Mouse (Mus musculus) T-cell, adult 2 months (primary cell): ENCODE data around the gene Carhsp1.

Experiments
- DNase-seq: peaks from one replicate; pipeline ENCODE4 v3.0.0; 2022; ENCODE audit warnings: low spot score

The Carhsp1 gene

DNA sequence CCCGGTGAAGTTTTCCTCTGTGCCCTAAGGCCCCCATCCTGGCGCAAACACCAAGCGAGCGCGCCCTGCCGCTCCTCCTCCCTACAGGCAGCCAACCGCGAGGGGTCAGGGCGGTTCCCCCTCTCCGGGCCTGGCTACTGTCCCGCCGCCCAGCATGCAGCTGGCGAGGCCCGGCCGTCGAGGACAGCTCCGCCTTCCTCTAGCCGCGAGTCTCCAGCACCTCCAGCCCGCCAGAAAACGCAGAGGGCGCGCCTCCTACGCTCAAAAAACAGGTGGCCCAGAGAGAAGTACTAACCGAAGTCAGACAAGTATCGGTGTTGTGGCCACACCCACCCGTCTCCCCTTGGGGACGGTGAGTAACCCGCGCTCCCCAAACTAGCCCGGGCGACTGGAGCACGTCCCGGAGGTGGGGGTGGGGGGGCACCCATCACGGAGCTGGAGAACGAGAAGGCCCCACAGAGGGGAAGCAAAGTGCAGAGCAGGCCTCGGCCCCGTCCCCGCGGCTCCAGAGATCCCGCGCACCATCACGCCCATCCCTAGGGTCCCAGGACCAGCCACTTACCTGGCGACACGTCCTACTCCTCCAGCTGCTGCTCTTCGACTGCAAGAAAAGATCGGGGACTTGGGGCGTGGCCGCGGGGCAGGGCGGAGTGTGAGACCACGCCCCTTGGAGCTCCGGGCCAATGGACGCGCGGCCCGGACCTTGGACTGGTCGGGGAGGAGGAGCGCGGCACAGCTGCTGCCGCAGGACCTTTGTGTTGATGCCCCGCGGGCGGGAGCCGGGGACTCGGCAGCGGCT lies at the start of gene Carhsp1:
Gene Carhsp1 (minus strand): TSS at position 605 of the 799 bp plus-strand sequence.
- peak; percentile 90 for DNase-seq

GRCm38 (mm10) chr16:8720447-8720846 lies 48.5 kb upstream of the Carhsp1 start:
- peak; percentile 13 for DNase-seq

GRCm38 (mm10) chr16:8717744-8718143 lies 45.8 kb upstream of the Carhsp1 start:
- peak; percentile 14 for DNase-seq

GRCm38 (mm10) chr16:8716300-8716699 lies 44.3 kb upstream of the Carhsp1 start:
- no peak for DNase-seq

- DNase-seq = no peak
These were observed 43.6 kb upstream of the Carhsp1 start for GRCm38 (mm10) chr16:8715513-8716080.

DNA sequence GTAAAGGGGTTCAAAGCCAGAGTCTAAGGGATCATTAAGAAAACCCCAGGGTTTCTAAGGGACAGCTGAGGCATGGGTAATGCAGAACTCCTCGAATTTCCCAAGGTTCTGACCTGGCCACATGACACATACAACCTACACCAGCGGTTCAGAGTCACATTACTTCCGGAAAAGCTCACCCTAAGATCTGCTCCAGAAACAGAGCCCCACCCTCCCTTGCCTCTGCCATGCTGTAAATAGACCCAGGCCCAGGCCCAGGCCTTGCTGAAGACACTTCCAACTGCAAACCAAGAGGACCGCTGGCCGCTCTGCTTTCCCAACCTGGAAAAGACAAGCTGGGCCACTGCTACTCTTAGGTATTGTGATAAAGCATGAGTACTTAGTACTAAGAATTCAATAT lies 42.9 kb upstream of the Carhsp1 start:
- no peak for DNase-seq

GRCm38 (mm10) chr16:8711998-8712397 lies 40.0 kb upstream of the Carhsp1 start:
- no peak for DNase-seq

DNA sequence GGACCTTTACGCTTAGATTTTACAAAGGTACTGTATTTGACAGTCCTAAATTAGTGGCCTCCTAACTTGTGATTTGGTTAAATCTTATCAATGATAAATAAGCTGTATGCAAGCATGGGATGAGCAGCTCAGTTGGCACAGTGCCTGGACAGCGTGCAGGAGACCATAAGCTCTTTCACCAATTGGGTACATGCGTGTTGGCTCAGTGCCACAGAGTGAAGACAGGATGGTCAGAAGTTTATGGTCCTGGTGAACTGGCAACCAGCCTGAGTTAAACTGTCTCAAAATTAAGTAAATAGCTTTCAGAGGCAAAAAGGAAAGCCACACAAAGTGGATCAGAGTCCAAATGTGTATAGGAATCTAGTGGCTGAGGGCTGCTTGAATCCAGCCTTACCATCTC lies 28.6 kb upstream of the Carhsp1 start:
- DNase-seq = no peak

GRCm38 (mm10) chr16:8699556-8699955 lies 27.6 kb upstream of the Carhsp1 start:
- DNase-seq = no peak

- no peak for DNase-seq
These were observed 19.3 kb upstream of the Carhsp1 start for GRCm38 (mm10) chr16:8691206-8691605.

- DNase-seq = no peak
These were observed 18.2 kb upstream of the Carhsp1 start for GRCm38 (mm10) chr16:8689979-8690656.

DNA sequence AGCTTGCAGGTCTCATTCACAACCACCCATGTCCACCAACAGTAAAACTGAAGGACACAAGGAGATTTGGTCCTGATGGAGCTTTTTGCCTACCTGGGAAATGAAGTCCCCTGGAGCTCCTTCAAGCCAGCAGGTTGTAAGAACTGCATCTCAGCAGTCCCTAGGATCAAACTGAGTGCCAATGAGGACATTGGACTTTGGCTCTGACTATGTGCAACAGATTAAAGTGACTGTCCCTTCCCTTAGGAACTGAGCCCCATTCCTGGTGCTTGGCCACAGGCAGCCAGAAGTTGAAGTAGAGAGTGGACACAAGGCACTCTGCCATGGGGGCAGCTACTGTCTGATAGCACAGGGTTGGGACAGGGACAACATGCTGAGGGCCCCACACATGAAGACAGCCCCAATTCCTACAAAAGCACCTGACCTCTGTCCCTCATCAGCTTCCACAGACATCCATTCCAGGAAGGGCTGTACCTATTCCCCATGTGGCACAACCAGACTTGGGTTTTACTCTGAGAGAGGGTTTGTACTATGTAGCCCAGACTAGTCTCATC lies 15.7 kb upstream of the Carhsp1 start:
- no peak for DNase-seq

GRCm38 (mm10) chr16:8686871-8687535 lies 15.0 kb upstream of the Carhsp1 start:
- DNase-seq = no peak

DNA sequence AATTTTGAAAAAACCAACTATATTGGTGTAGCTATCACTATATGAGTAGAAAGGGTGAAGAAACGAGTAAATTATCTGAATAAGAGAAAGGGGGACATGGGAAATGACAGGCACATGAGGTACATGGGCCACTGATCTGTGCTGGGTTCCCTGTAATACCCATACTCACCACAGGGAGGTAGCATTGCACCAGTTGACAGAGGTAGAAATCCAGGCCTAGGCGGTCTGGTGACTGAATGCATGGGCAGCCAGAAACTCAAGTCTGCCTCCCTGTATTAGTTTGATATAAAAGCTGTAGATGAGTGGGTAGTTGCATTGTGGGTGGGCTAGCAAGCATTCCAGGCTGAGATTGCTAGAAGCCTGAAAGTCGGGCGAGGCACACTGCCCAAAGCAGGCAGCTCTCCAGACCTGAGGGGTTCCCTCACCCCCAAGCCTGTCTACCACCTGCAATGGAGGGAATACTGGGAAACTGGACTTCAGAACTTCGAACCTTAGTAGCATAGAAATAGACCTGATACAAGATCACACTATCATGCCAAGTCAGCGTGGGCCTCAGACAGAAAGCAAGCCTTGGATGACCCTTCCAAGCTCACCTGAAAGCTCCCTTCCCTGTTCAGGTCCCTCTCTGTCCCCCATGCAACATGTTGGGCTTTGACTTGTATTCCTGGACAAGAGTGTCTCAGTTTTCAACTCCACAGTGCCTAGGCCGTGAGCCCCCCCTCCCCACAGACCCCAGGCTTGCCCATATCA lies 14.3 kb upstream of the Carhsp1 start:
- DNase-seq = peak; percentile 76

- no peak for DNase-seq
These were observed 13.1 kb upstream of the Carhsp1 start for GRCm38 (mm10) chr16:8685087-8685486.

DNA sequence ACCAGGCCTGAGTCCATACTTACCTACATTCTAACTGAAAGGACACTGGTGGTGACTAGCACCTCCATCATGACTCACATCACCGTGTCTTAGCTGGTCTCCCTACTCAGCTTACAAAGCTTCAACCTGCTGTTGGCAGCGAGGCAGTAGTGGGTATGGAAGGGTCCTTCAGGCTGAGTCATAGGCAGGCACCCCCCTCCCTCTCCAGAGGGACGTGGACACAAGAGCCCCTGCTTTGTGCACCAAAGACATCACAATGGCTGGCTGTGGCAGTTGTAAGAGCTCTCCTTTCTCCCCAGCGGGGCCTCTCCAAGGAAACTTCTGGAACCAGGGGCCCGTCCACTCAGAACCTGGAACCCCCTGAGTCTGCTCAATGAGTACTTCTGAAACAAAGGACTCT lies 8.5 kb upstream of the Carhsp1 start, which contains the start of gene Gm5767:
Gene Gm5767 (plus strand): TSS at position 301 of the 400 bp plus-strand sequence.
- no peak for DNase-seq

GRCm38 (mm10) chr16:8679780-8680179 lies 7.8 kb upstream of the Carhsp1 start:
- no peak for DNase-seq

- DNase-seq = no peak
These were observed 6.7 kb upstream of the Carhsp1 start for GRCm38 (mm10) chr16:8678676-8679075.

- no peak for DNase-seq
These were observed 6.1 kb upstream of the Carhsp1 start for GRCm38 (mm10) chr16:8678035-8678434.

DNA sequence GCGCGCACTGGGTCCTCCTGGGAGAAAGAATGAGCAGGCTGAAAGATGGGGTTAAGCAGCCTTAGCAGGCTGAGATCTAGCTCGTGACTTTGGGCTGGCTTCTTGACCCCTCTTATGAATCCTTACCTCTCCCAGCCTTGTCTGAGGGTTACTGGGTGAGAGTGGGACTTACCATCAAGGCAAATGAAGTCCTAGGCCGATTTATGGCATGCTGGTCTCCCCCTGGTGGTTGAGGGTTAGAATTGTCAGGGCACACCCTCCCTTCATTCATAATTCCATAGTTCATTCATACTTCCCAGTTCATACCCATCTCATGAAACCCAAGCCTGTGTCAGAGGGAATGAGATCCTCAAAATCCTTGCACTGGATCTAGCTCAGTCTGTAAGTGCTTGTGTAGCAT lies 4.8 kb upstream of the Carhsp1 start:
- peak; percentile 54 for DNase-seq

GRCm38 (mm10) chr16:8676228-8676627 lies 4.3 kb upstream of the Carhsp1 start:
- DNase-seq = no peak
